Mouse (Mus musculus) C2C12 (cell line): Measurements from ENCODE around the gene Mrpl43.

ENCODE experiments used
- CTCF ChIP-seq: IDR thresholded peaks from one replicate; pipeline ENCODE4 v1.5.1; 2011; ENCODE audit not compliant: control insufficient read depth, insufficient read depth, insufficient read length
- MYOD1 ChIP-seq: IDR thresholded peaks from one replicate; pipeline ENCODE4 v1.6.1; 2011; ENCODE audit warnings: low read depth; ENCODE audit not compliant: control insufficient read depth, insufficient read length
- MYOG ChIP-seq: IDR thresholded peaks from one replicate; pipeline ENCODE4 v1.6.1; 2011; ENCODE audit not compliant: control insufficient read depth, insufficient read length; ENCODE audit errors: extremely low read depth

GRCm38 (mm10) chr19:45054892-45055690, 48.8 kb upstream of the Mrpl43 start:
- TF ChIP-seq CTCF (no peak), MYOD1 (no peak), MYOG (no peak)
